Mouse (Mus musculus): ENCODE results near the gene Tbc1d5.

GRCm38 (mm10) chr17:50987935-50988334, 191.2 kb downstream of the Tbc1d5 start:
- TF ChIP-seq CTCF (IDR thresholded peaks at IDR 0.05; ENCODE audit: control insufficient read depth, insufficient read depth, insufficient read length) (no peak), MYOD1 (IDR thresholded peaks at IDR 0.05; ENCODE audit: control insufficient read depth, insufficient read length, low read depth) (no peak), MYOG (IDR thresholded peaks at IDR 0.05; ENCODE audit: control insufficient read depth, extremely low read depth, insufficient read length) (no peak)
